Mouse (Mus musculus): ENCODE measurements around the gene Wdfy3. TPM values are rescaled to one million over a fixed set of nuclear protein-coding genes. Genes with fewer than 3 reads are reported as not detected.
A peak's percentile ranks its signal among the peaks of the same experiment; 100 is the strongest.

Wdfy3 gene
- polyA plus RNA-seq, 1 experiment from 2014 or later, result 18.8 TPM

- H3K9ac ChIP-seq (ENCODE audit: low read length), result no peak overlapping the region
- H3K9me3 ChIP-seq (ENCODE audit: control insufficient read depth, low read length), result no peaks in the 10 kb centered on the region
- H3K4me1 ChIP-seq (replicated peaks; ENCODE audit: control insufficient read depth, insufficient read depth, low read length), result no peaks in the 10 kb centered on the region
- H3K27me3 ChIP-seq (replicated peaks; ENCODE audit: control insufficient read depth, insufficient read depth, low read length), result no peaks in the 10 kb centered on the region
- no peak overlapping the region for H3K27ac ChIP-seq (ENCODE audit: low read depth)
- peaks cover 39% of the 10 kb centered on the region for H3K36me3 ChIP-seq (ENCODE audit: control insufficient read depth, insufficient read depth, low read length)
- DNase-seq (ENCODE audit: low spot score) (no peak), ATAC-seq (replicated peaks; ENCODE audit: low FRiP score, low TSS enrichment, low read depth) (no peak)
- no peak overlapping the region for H3K4me2 ChIP-seq (ENCODE audit: low read length)
- no peak overlapping the region for H3K4me3 ChIP-seq (ENCODE audit: low read depth, low read length)
- 94% methylated on average over 6 of the region's 6 CpGs for WGBS
Observed at GRCm38 (mm10) chr5:101832042-101832441, 237.7 kb downstream of the Wdfy3 start.

- ATAC-seq (replicated peaks; ENCODE audit: low FRiP score, low TSS enrichment, low read depth), result no peak
- Histone ChIP-seq H3K27ac (ENCODE audit: low read depth) (no peak overlapping the region), H3K27me3 (replicated peaks; ENCODE audit: control insufficient read depth, insufficient read depth, low read length) (no peaks in the 10 kb centered on the region), H3K4me2 (ENCODE audit: low read length) (no peak overlapping the region), H3K4me1 (replicated peaks; ENCODE audit: control insufficient read depth, insufficient read depth, low read length) (no peaks in the 10 kb centered on the region), H3K36me3 (ENCODE audit: control insufficient read depth, insufficient read depth, low read length) (peaks cover 21% of the 10 kb centered on the region), H3K9me3 (ENCODE audit: control insufficient read depth, low read length) (no peaks in the 10 kb centered on the region), H3K4me3 (ENCODE audit: low read depth, low read length) (no peak overlapping the region), H3K9ac (ENCODE audit: low read length) (no peak overlapping the region)
- WGBS, result 72% methylated on average over 8 of the region's 8 CpGs
- DNase-seq (ENCODE audit: low spot score), result no peak
Observed at GRCm38 (mm10) chr5:101830180-101830579, 239.5 kb downstream of the Wdfy3 start.

- Histone ChIP-seq H3K9ac (ENCODE audit: low read length) (no peak overlapping the region), H3K9me3 (ENCODE audit: control insufficient read depth, low read length) (no peaks in the 10 kb centered on the region), H3K4me1 (replicated peaks; ENCODE audit: control insufficient read depth, insufficient read depth, low read length) (no peaks in the 10 kb centered on the region), H3K36me3 (ENCODE audit: control insufficient read depth, insufficient read depth, low read length) (peaks cover 11% of the 10 kb centered on the region), H3K27ac (ENCODE audit: low read depth) (no peak overlapping the region), H3K4me3 (ENCODE audit: low read depth, low read length) (no peak overlapping the region), H3K27me3 (replicated peaks; ENCODE audit: control insufficient read depth, insufficient read depth, low read length) (no peaks in the 10 kb centered on the region), H3K4me2 (ENCODE audit: low read length) (no peak overlapping the region)
- WGBS, result 88% methylated on average over 3 of the region's 3 CpGs
- DNase-seq (ENCODE audit: low spot score) (no peak), ATAC-seq (replicated peaks; ENCODE audit: low FRiP score, low TSS enrichment, low read depth) (no peak)
Observed at GRCm38 (mm10) chr5:101828932-101829331, 240.8 kb downstream of the Wdfy3 start.

GRCm38 (mm10) chr5:101827477-101827876 lies 242.2 kb downstream of the Wdfy3 start:
- H3K4me3 ChIP-seq (ENCODE audit: low read depth, low read length), result no peak overlapping the region
- H3K27me3 ChIP-seq (replicated peaks; ENCODE audit: control insufficient read depth, insufficient read depth, low read length), result no peaks in the 10 kb centered on the region
- no peaks in the 10 kb centered on the region for H3K9me3 ChIP-seq (ENCODE audit: control insufficient read depth, low read length)
- H3K27ac ChIP-seq (ENCODE audit: low read depth), result no peak overlapping the region
- H3K4me2 ChIP-seq (ENCODE audit: low read length), result no peak overlapping the region
- DNase-seq (ENCODE audit: low spot score) (no peak), ATAC-seq (replicated peaks; ENCODE audit: low FRiP score, low TSS enrichment, low read depth) (no peak)
- H3K4me1 ChIP-seq (replicated peaks; ENCODE audit: control insufficient read depth, insufficient read depth, low read length), result no peaks in the 10 kb centered on the region
- 34% methylated on average over 12 of the region's 12 CpGs for WGBS
- H3K36me3 ChIP-seq (ENCODE audit: control insufficient read depth, insufficient read depth, low read length), result no peaks in the 10 kb centered on the region
- no peak overlapping the region for H3K9ac ChIP-seq (ENCODE audit: low read length)

GRCm38 (mm10) chr5:101826531-101826970 lies 243.2 kb downstream of the Wdfy3 start:
- 6% methylated on average over 15 of the region's 15 CpGs for WGBS
- no peaks in the 10 kb centered on the region for H3K36me3 ChIP-seq (ENCODE audit: control insufficient read depth, insufficient read depth, low read length)
- H3K4me2 ChIP-seq (ENCODE audit: low read length), result peak overlapping the region; percentile 42
- H3K9me3 ChIP-seq (ENCODE audit: control insufficient read depth, low read length), result no peaks in the 10 kb centered on the region
- ATAC-seq (replicated peaks; ENCODE audit: low FRiP score, low TSS enrichment, low read depth) (peak; percentile 70), DNase-seq (ENCODE audit: low spot score) (peak; percentile 73)
- H3K9ac ChIP-seq (ENCODE audit: low read length), result no peak overlapping the region
- H3K4me1 ChIP-seq (replicated peaks; ENCODE audit: control insufficient read depth, insufficient read depth, low read length), result no peaks in the 10 kb centered on the region
- H3K27ac ChIP-seq (ENCODE audit: low read depth), result no peak overlapping the region
- H3K27me3 ChIP-seq (replicated peaks; ENCODE audit: control insufficient read depth, insufficient read depth, low read length), result no peaks in the 10 kb centered on the region
- no peak overlapping the region; the same call in 1 of the 2 replicates for H3K4me3 ChIP-seq (ENCODE audit: low read depth, low read length)

- Histone ChIP-seq H3K27ac (ENCODE audit: low read depth) (no peak overlapping the region), H3K9me3 (ENCODE audit: control insufficient read depth, low read length) (no peaks in the 10 kb centered on the region), H3K9ac (ENCODE audit: low read length) (no peak overlapping the region), H3K4me2 (ENCODE audit: low read length) (no peak overlapping the region), H3K27me3 (replicated peaks; ENCODE audit: control insufficient read depth, insufficient read depth, low read length) (no peaks in the 10 kb centered on the region), H3K36me3 (ENCODE audit: control insufficient read depth, insufficient read depth, low read length) (no peaks in the 10 kb centered on the region), H3K4me1 (replicated peaks; ENCODE audit: control insufficient read depth, insufficient read depth, low read length) (peaks cover 3% of the 10 kb centered on the region; the same call in 1 of the 2 replicates), H3K4me3 (ENCODE audit: low read depth, low read length) (no peak overlapping the region)
- DNase-seq (ENCODE audit: low spot score), result no peak
- 41% methylated on average over 13 of the region's 13 CpGs for WGBS
- no peak for ATAC-seq (replicated peaks; ENCODE audit: low FRiP score, low TSS enrichment, low read depth)
Observed at GRCm38 (mm10) chr5:101825111-101825911, 244.4 kb downstream of the Wdfy3 start.

- Histone ChIP-seq H3K36me3 (ENCODE audit: control insufficient read depth, insufficient read depth, low read length) (no peaks in the 10 kb centered on the region), H3K27ac (ENCODE audit: low read depth) (no peak overlapping the region), H3K9ac (ENCODE audit: low read length) (no peak overlapping the region), H3K9me3 (ENCODE audit: control insufficient read depth, low read length) (no peaks in the 10 kb centered on the region), H3K4me2 (ENCODE audit: low read length) (no peak overlapping the region), H3K4me3 (ENCODE audit: low read depth, low read length) (no peak overlapping the region), H3K27me3 (replicated peaks; ENCODE audit: control insufficient read depth, insufficient read depth, low read length) (no peaks in the 10 kb centered on the region), H3K4me1 (replicated peaks; ENCODE audit: control insufficient read depth, insufficient read depth, low read length) (peaks cover 3% of the 10 kb centered on the region; the same call in 1 of the 2 replicates)
- DNase-seq (ENCODE audit: low spot score), result no peak
- WGBS, result 56% methylated on average over 6 of the region's 6 CpGs
- ATAC-seq (replicated peaks; ENCODE audit: low FRiP score, low TSS enrichment, low read depth), result no peak
Observed at GRCm38 (mm10) chr5:101822311-101822670, 247.4 kb downstream of the Wdfy3 start.

- H3K4me2 ChIP-seq (ENCODE audit: low read length), result no peak overlapping the region
- H3K9me3 ChIP-seq (ENCODE audit: control insufficient read depth, low read length), result no peaks in the 10 kb centered on the region
- no peak overlapping the region for H3K4me3 ChIP-seq (ENCODE audit: low read depth, low read length)
- no peaks in the 10 kb centered on the region for H3K36me3 ChIP-seq (ENCODE audit: control insufficient read depth, insufficient read depth, low read length)
- ATAC-seq (replicated peaks; ENCODE audit: low FRiP score, low TSS enrichment, low read depth), result no peak
- no peak overlapping the region for H3K27ac ChIP-seq (ENCODE audit: low read depth)
- no peak overlapping the region for H3K9ac ChIP-seq (ENCODE audit: low read length)
- H3K27me3 ChIP-seq (replicated peaks; ENCODE audit: control insufficient read depth, insufficient read depth, low read length), result no peaks in the 10 kb centered on the region
- WGBS, result 69% methylated on average over 17 of the region's 17 CpGs
- DNase-seq (ENCODE audit: low spot score), result no peak
- peaks cover 3% of the 10 kb centered on the region; the same call in 1 of the 2 replicates for H3K4me1 ChIP-seq (replicated peaks; ENCODE audit: control insufficient read depth, insufficient read depth, low read length)
Observed at GRCm38 (mm10) chr5:101821491-101822310, 248.0 kb downstream of the Wdfy3 start.
